Mouse (Mus musculus): ENCODE measurements around the gene Phgdh. TPM values are rescaled to one million over a fixed set of nuclear protein-coding genes. Genes with fewer than 3 reads are reported as not detected.

Gene Phgdh
- polyA plus RNA-seq, 1 experiment from 2014 or later, result 190 TPM

GRCm38 (mm10) chr3:98378267-98378666, 38.5 kb upstream of the Phgdh start:
- Histone ChIP-seq H3K4me3 (ENCODE audit: low read depth, low read length) (no peak overlapping the region), H3K9me3 (ENCODE audit: control insufficient read depth, low read length) (no peaks in the 10 kb centered on the region), H3K36me3 (ENCODE audit: control insufficient read depth, insufficient read depth, low read length) (no peaks in the 10 kb centered on the region), H3K4me1 (ENCODE audit: control insufficient read depth, insufficient read depth, low read length) (peaks cover 4% of the 10 kb centered on the region), H3K4me2 (ENCODE audit: low read depth, low read length) (no peak overlapping the region), H3K9ac (ENCODE audit: low read depth, low read length) (no peak overlapping the region), H3K27me3 (replicated peaks; ENCODE audit: control insufficient read depth, insufficient read depth, low read length) (no peaks in the 10 kb centered on the region), H3K27ac (replicated peaks; ENCODE audit: low read depth, low read length) (no peak overlapping the region)
- ATAC-seq (ENCODE audit: low read depth) (no peak), DNase-seq (ENCODE audit: low spot score) (no peak)
- WGBS, result 84% methylated on average over 4 of the region's 4 CpGs

- DNase-seq (ENCODE audit: low spot score) (no peak), ATAC-seq (ENCODE audit: low read depth) (no peak)
Observed at GRCm38 (mm10) chr3:98374980-98375379, 35.2 kb upstream of the Phgdh start.

GRCm38 (mm10) chr3:98374062-98374719, 34.4 kb upstream of the Phgdh start:
- no peak overlapping the region for H3K4me3 ChIP-seq (ENCODE audit: low read depth, low read length)
- H3K27ac ChIP-seq (replicated peaks; ENCODE audit: low read depth, low read length), result no peak overlapping the region
- DNase-seq (ENCODE audit: low spot score), result no peak
- no peak overlapping the region for H3K4me2 ChIP-seq (ENCODE audit: low read depth, low read length)
- no peak for ATAC-seq (ENCODE audit: low read depth)
- H3K9ac ChIP-seq (ENCODE audit: low read depth, low read length), result no peak overlapping the region
- H3K4me1 ChIP-seq (ENCODE audit: control insufficient read depth, insufficient read depth, low read length), result no peaks in the 10 kb centered on the region
- no peaks in the 10 kb centered on the region for H3K36me3 ChIP-seq (ENCODE audit: control insufficient read depth, insufficient read depth, low read length)
- 0 out of 2 replicates have a peak, but pooled peaks cover 13% of the 10 kb centered on the region for H3K9me3 ChIP-seq (ENCODE audit: control insufficient read depth, low read length)
- no peaks in the 10 kb centered on the region for H3K27me3 ChIP-seq (replicated peaks; ENCODE audit: control insufficient read depth, insufficient read depth, low read length)
- WGBS, result 67% methylated on average over 3 of the region's 3 CpGs

More at GRCm38 (mm10) chr3:98374980-98375379, 35.2 kb upstream of the Phgdh start:
- Histone ChIP-seq H3K4me2 (ENCODE audit: low read depth, low read length) (no peak overlapping the region), H3K4me3 (ENCODE audit: low read depth, low read length) (no peak overlapping the region), H3K27ac (replicated peaks; ENCODE audit: low read depth, low read length) (no peak overlapping the region), H3K9me3 (ENCODE audit: control insufficient read depth, low read length) (0 out of 2 replicates have a peak, but pooled peaks cover 13% of the 10 kb centered on the region), H3K9ac (ENCODE audit: low read depth, low read length) (no peak overlapping the region), H3K4me1 (ENCODE audit: control insufficient read depth, insufficient read depth, low read length) (no peaks in the 10 kb centered on the region), H3K36me3 (ENCODE audit: control insufficient read depth, insufficient read depth, low read length) (no peaks in the 10 kb centered on the region), H3K27me3 (replicated peaks; ENCODE audit: control insufficient read depth, insufficient read depth, low read length) (no peaks in the 10 kb centered on the region)
- 74% methylated on average over 5 of the region's 5 CpGs for WGBS

GRCm38 (mm10) chr3:98368776-98369175, 29.0 kb upstream of the Phgdh start:
- DNase-seq (ENCODE audit: low spot score) (no peak), ATAC-seq (ENCODE audit: low read depth) (no peak)
- 0 out of 2 replicates have a peak, but pooled peaks cover 13% of the 10 kb centered on the region for H3K9me3 ChIP-seq (ENCODE audit: control insufficient read depth, low read length)
- WGBS, result 92% methylated on average over 2 of the region's 2 CpGs
- no peak overlapping the region for H3K4me3 ChIP-seq (ENCODE audit: low read depth, low read length)
- H3K27me3 ChIP-seq (replicated peaks; ENCODE audit: control insufficient read depth, insufficient read depth, low read length), result no peaks in the 10 kb centered on the region
- H3K4me1 ChIP-seq (ENCODE audit: control insufficient read depth, insufficient read depth, low read length), result no peaks in the 10 kb centered on the region
- no peak overlapping the region for H3K9ac ChIP-seq (ENCODE audit: low read depth, low read length)
- no peaks in the 10 kb centered on the region for H3K36me3 ChIP-seq (ENCODE audit: control insufficient read depth, insufficient read depth, low read length)
- H3K4me2 ChIP-seq (ENCODE audit: low read depth, low read length), result no peak overlapping the region
- no peak overlapping the region for H3K27ac ChIP-seq (replicated peaks; ENCODE audit: low read depth, low read length)

- Histone ChIP-seq H3K9me3 (ENCODE audit: control insufficient read depth, low read length) (0 out of 2 replicates have a peak, but pooled peaks cover 13% of the 10 kb centered on the region), H3K36me3 (ENCODE audit: control insufficient read depth, insufficient read depth, low read length) (no peaks in the 10 kb centered on the region), H3K27me3 (replicated peaks; ENCODE audit: control insufficient read depth, insufficient read depth, low read length) (no peaks in the 10 kb centered on the region), H3K4me1 (ENCODE audit: control insufficient read depth, insufficient read depth, low read length) (no peaks in the 10 kb centered on the region), H3K9ac (ENCODE audit: low read depth, low read length) (no peak overlapping the region), H3K4me2 (ENCODE audit: low read depth, low read length) (no peak overlapping the region), H3K27ac (replicated peaks; ENCODE audit: low read depth, low read length) (no peak overlapping the region), H3K4me3 (ENCODE audit: low read depth, low read length) (no peak overlapping the region)
- ATAC-seq (ENCODE audit: low read depth) (no peak), DNase-seq (ENCODE audit: low spot score) (no peak)
- WGBS, result 55% methylated on average over 4 of the region's 4 CpGs
Observed at GRCm38 (mm10) chr3:98368283-98368682, 28.5 kb upstream of the Phgdh start.

GRCm38 (mm10) chr3:98366823-98367222, 27.0 kb upstream of the Phgdh start:
- 0 out of 2 replicates have a peak, but pooled peaks cover 9% of the 10 kb centered on the region for H3K9me3 ChIP-seq (ENCODE audit: control insufficient read depth, low read length)
- no peak overlapping the region for H3K4me3 ChIP-seq (ENCODE audit: low read depth, low read length)
- no peak overlapping the region for H3K9ac ChIP-seq (ENCODE audit: low read depth, low read length)
- H3K4me2 ChIP-seq (ENCODE audit: low read depth, low read length), result no peak overlapping the region
- H3K36me3 ChIP-seq (ENCODE audit: control insufficient read depth, insufficient read depth, low read length), result no peaks in the 10 kb centered on the region
- H3K4me1 ChIP-seq (ENCODE audit: control insufficient read depth, insufficient read depth, low read length), result no peaks in the 10 kb centered on the region
- DNase-seq (ENCODE audit: low spot score) (no peak), ATAC-seq (ENCODE audit: low read depth) (no peak)
- WGBS, result 72% methylated on average over 4 of the region's 4 CpGs
- no peaks in the 10 kb centered on the region for H3K27me3 ChIP-seq (replicated peaks; ENCODE audit: control insufficient read depth, insufficient read depth, low read length)
- no peak overlapping the region for H3K27ac ChIP-seq (replicated peaks; ENCODE audit: low read depth, low read length)

- Histone ChIP-seq H3K27me3 (replicated peaks; ENCODE audit: control insufficient read depth, insufficient read depth, low read length) (no peaks in the 10 kb centered on the region), H3K36me3 (ENCODE audit: control insufficient read depth, insufficient read depth, low read length) (no peaks in the 10 kb centered on the region), H3K4me2 (ENCODE audit: low read depth, low read length) (no peak overlapping the region), H3K4me1 (ENCODE audit: control insufficient read depth, insufficient read depth, low read length) (no peaks in the 10 kb centered on the region), H3K9ac (ENCODE audit: low read depth, low read length) (no peak overlapping the region), H3K4me3 (ENCODE audit: low read depth, low read length) (no peak overlapping the region), H3K27ac (replicated peaks; ENCODE audit: low read depth, low read length) (no peak overlapping the region), H3K9me3 (ENCODE audit: control insufficient read depth, low read length) (0 out of 2 replicates have a peak, but pooled peaks cover 1% of the 10 kb centered on the region)
- ATAC-seq (ENCODE audit: low read depth), result no peak
- WGBS, result 83% methylated on average over 3 of the region's 3 CpGs
- no peak for DNase-seq (ENCODE audit: low spot score)
Observed at GRCm38 (mm10) chr3:98366086-98366485, 26.3 kb upstream of the Phgdh start.

GRCm38 (mm10) chr3:98362753-98363152, 23.0 kb upstream of the Phgdh start:
- H3K9ac ChIP-seq (ENCODE audit: low read depth, low read length), result no peak overlapping the region
- WGBS, result 29% methylated on average over 2 of the region's 2 CpGs
- DNase-seq (ENCODE audit: low spot score), result no peak
- H3K27ac ChIP-seq (replicated peaks; ENCODE audit: low read depth, low read length), result no peak overlapping the region
- no peak overlapping the region for H3K4me2 ChIP-seq (ENCODE audit: low read depth, low read length)
- H3K27me3 ChIP-seq (replicated peaks; ENCODE audit: control insufficient read depth, insufficient read depth, low read length), result no peaks in the 10 kb centered on the region
- no peaks in the 10 kb centered on the region for H3K4me1 ChIP-seq (ENCODE audit: control insufficient read depth, insufficient read depth, low read length)
- no peak for ATAC-seq (ENCODE audit: low read depth)
- no peak overlapping the region for H3K4me3 ChIP-seq (ENCODE audit: low read depth, low read length)
- no peaks in the 10 kb centered on the region for H3K9me3 ChIP-seq (ENCODE audit: control insufficient read depth, low read length)
- no peaks in the 10 kb centered on the region for H3K36me3 ChIP-seq (ENCODE audit: control insufficient read depth, insufficient read depth, low read length)

Measured in embryonic facial prominence, embryonic 14.5 days (tissue).